Mouse (Mus musculus) frontal cortex, postnatal 14 days (tissue): Measurements from ENCODE around the gene Ndufs2.

Experiments
- DNase-seq, 2 experiments: peaks; one replicate each; pipeline ENCODE4 v3.0.0; 2022; ENCODE audit warnings: low spot score in 2 of 2

Gene Ndufs2

GRCm38 (mm10) chr1:171231844-171232243 lies 19.3 kb downstream of the Ndufs2 start:
- no peak for DNase-seq

GRCm38 (mm10) chr1:171230215-171230614 lies 21.0 kb downstream of the Ndufs2 start:
- DNase-seq: no peak

GRCm38 (mm10) chr1:171229750-171230149 lies 21.4 kb downstream of the Ndufs2 start:
- DNase-seq: no peak

- no peak for DNase-seq
Measured at GRCm38 (mm10) chr1:171227879-171228278, 23.3 kb downstream of the Ndufs2 start.

GRCm38 (mm10) chr1:171226780-171227179 lies 24.4 kb downstream of the Ndufs2 start:
- no peak for DNase-seq

GRCm38 (mm10) chr1:171224857-171225256 lies 26.3 kb downstream of the Ndufs2 start, which contains the start of gene Apoa2:
Gene Apoa2 (plus strand): TSS chr1:171225054.
- DNase-seq: no peak

- DNase-seq: no peak
Measured at GRCm38 (mm10) chr1:171223796-171224195, 27.4 kb downstream of the Ndufs2 start.

- DNase-seq: no peak
Measured at GRCm38 (mm10) chr1:171223168-171223567, 28.0 kb downstream of the Ndufs2 start.

GRCm38 (mm10) chr1:171222238-171223155 lies 28.7 kb downstream of the Ndufs2 start, which contains the start of gene Tomm40l:
Gene Tomm40l (minus strand): TSS chr1:171222514.
- DNase-seq: peak; percentile 89 to 98

GRCm38 (mm10) chr1:171221281-171222193 lies 29.7 kb downstream of the Ndufs2 start:
- peak; percentile 17 to 23 for DNase-seq

GRCm38 (mm10) chr1:171220871-171221270 lies 30.3 kb downstream of the Ndufs2 start:
- DNase-seq: peak; percentile 80 to 87

- DNase-seq: no peak
Measured at GRCm38 (mm10) chr1:171216241-171216955, 34.8 kb downstream of the Ndufs2 start.

- DNase-seq: no peak
Measured at GRCm38 (mm10) chr1:171213801-171214496, 37.2 kb downstream of the Ndufs2 start, which contains the start of gene Nr1i3. Gene Nr1i3 (plus strand): TSS chr1:171213970.

GRCm38 (mm10) chr1:171212854-171213253 lies 38.3 kb downstream of the Ndufs2 start:
- DNase-seq: no peak

- DNase-seq: no peak
Measured at GRCm38 (mm10) chr1:171209409-171209808, 41.8 kb downstream of the Ndufs2 start.

- no peak for DNase-seq
Measured at GRCm38 (mm10) chr1:171205704-171206493, 45.3 kb downstream of the Ndufs2 start.

- no peak for DNase-seq
Measured at GRCm38 (mm10) chr1:171204249-171204644, 46.9 kb downstream of the Ndufs2 start.

GRCm38 (mm10) chr1:171203471-171204248 lies 47.5 kb downstream of the Ndufs2 start:
- DNase-seq: no peak

GRCm38 (mm10) chr1:171200769-171201168 lies 50.4 kb downstream of the Ndufs2 start:
- no peak for DNase-seq
